Mouse (Mus musculus): ENCODE results near the gene Ahdc1. TPM values are rescaled to one million over a fixed set of nuclear protein-coding genes. Genes with fewer than 3 reads are reported as not detected.
A peak's percentile ranks its signal among the peaks of the same experiment; 100 is the strongest.

Ahdc1 gene
- polyA plus RNA-seq, 1 experiment from 2014 or later: 6.3 TPM

GRCm38 (mm10) chr4:133120833-133121321 is 109.8 kb downstream of the Ahdc1 start:
- peaks cover 32% of the 10 kb centered on the region for H3K4me1 ChIP-seq (replicated peaks)
- no peak overlapping the region for H3K4me3 ChIP-seq (replicated peaks)
- peak overlapping the region; percentile 26; the same call in 1 of the 2 replicates for H3K9ac ChIP-seq
- no peak for ATAC-seq
- H3K27ac ChIP-seq: peak overlapping the region; percentile 17; the same call in 1 of the 2 replicates
- H3K9me3 ChIP-seq: no peaks in the 10 kb centered on the region
- H3K36me3 ChIP-seq: no peaks in the 10 kb centered on the region
- WGBS: 18% methylated on average over 11 of the region's 11 CpGs
- H3K27me3 ChIP-seq (replicated peaks): no peaks in the 10 kb centered on the region
- peak overlapping the region; percentile 34 for H3K4me2 ChIP-seq (replicated peaks)

- H3K27ac ChIP-seq: no peak overlapping the region
- no peak overlapping the region for H3K4me3 ChIP-seq (replicated peaks)
- no peaks in the 10 kb centered on the region for H3K9me3 ChIP-seq
- no peaks in the 10 kb centered on the region for H3K36me3 ChIP-seq
- no peak for ATAC-seq
- no peaks in the 10 kb centered on the region for H3K27me3 ChIP-seq (replicated peaks)
- no peak overlapping the region for H3K9ac ChIP-seq
- peaks cover 32% of the 10 kb centered on the region for H3K4me1 ChIP-seq (replicated peaks)
- no peak overlapping the region for H3K4me2 ChIP-seq (replicated peaks)
- 73% methylated on average over 1 of the region's 1 CpGs for WGBS
Measured at GRCm38 (mm10) chr4:133121416-133121815, 110.4 kb downstream of the Ahdc1 start.

GRCm38 (mm10) chr4:133121974-133122637 is 111.0 kb downstream of the Ahdc1 start:
- peak; percentile 58 for ATAC-seq
- Histone ChIP-seq H3K27ac (peak overlapping the region; percentile 18; the same call in 1 of the 2 replicates), H3K36me3 (no peaks in the 10 kb centered on the region), H3K27me3 (replicated peaks) (no peaks in the 10 kb centered on the region), H3K9ac (no peak overlapping the region), H3K4me1 (replicated peaks) (peaks cover 28% of the 10 kb centered on the region), H3K4me3 (replicated peaks) (no peak overlapping the region), H3K9me3 (no peaks in the 10 kb centered on the region), H3K4me2 (replicated peaks) (no peak overlapping the region)
- 15% methylated on average over 5 of the region's 5 CpGs for WGBS

- H3K36me3 ChIP-seq: no peaks in the 10 kb centered on the region
- H3K4me3 ChIP-seq (replicated peaks): no peak overlapping the region
- no peaks in the 10 kb centered on the region for H3K9me3 ChIP-seq
- H3K27me3 ChIP-seq (replicated peaks): no peaks in the 10 kb centered on the region
- whole genome bisulfite sequencing: 49% methylated on average over 3 of the region's 3 CpGs
- H3K4me2 ChIP-seq (replicated peaks): no peak overlapping the region
- H3K27ac ChIP-seq: no peak overlapping the region
- no peak for ATAC-seq
- peaks cover 6% of the 10 kb centered on the region for H3K4me1 ChIP-seq (replicated peaks)
- no peak overlapping the region for H3K9ac ChIP-seq
Measured at GRCm38 (mm10) chr4:133127079-133127478, 116.0 kb downstream of the Ahdc1 start.

Other genes starting within 250 kb of the Ahdc1 start
- 85.5 and 88.1 TPM in 2 replicates for gene Rpa2, start 242.9 kb upstream of the Ahdc1 start, polyA plus RNA-seq (2015; fragmentation: Nextera tagmentation; extraction: Ambion mirVana)
- gene Themis2, start 214.9 kb upstream of the Ahdc1 start, polyA plus RNA-seq (2015; fragmentation: Nextera tagmentation; extraction: Ambion mirVana): 1.7 and 2.0 TPM in 2 replicates
- 50.4 and 54.1 TPM in 2 replicates for gene Ppp1r8, start 168.1 kb upstream of the Ahdc1 start, polyA plus RNA-seq (2015; fragmentation: Nextera tagmentation; extraction: Ambion mirVana)
- 54.2 and 57.7 TPM in 2 replicates for gene Stx12, start 126.8 kb upstream of the Ahdc1 start, polyA plus RNA-seq (2015; fragmentation: Nextera tagmentation; extraction: Ambion mirVana)
- 41.8 and 45.3 TPM in 2 replicates for gene Fam76a, start 88.7 kb upstream of the Ahdc1 start, polyA plus RNA-seq (2015; fragmentation: Nextera tagmentation; extraction: Ambion mirVana)
- 2.3 and 3.7 TPM in 2 replicates for gene Fgr, start 37.2 kb upstream of the Ahdc1 start, polyA plus RNA-seq (2015; fragmentation: Nextera tagmentation; extraction: Ambion mirVana)
- 92.5 and 115 TPM in 2 replicates for gene Wasf2, start 119.2 kb downstream of the Ahdc1 start, polyA plus RNA-seq (2015; fragmentation: Nextera tagmentation; extraction: Ambion mirVana)
- 2.7 and 2.8 TPM in 2 replicates for gene Cd164l2, start 200.9 kb downstream of the Ahdc1 start, polyA plus RNA-seq (2015; fragmentation: Nextera tagmentation; extraction: Ambion mirVana)
- 0.06 and 0.14 TPM in 2 replicates for gene Gpr3, start 201.3 kb downstream of the Ahdc1 start, polyA plus RNA-seq (2015; fragmentation: Nextera tagmentation; extraction: Ambion mirVana)
- 3.0 and 3.2 TPM in 2 replicates for gene Map3k6, start 229.6 kb downstream of the Ahdc1 start, polyA plus RNA-seq (2015; fragmentation: Nextera tagmentation; extraction: Ambion mirVana)

Data from intestine, embryonic 15.5 days (tissue).